Mouse (Mus musculus): ENCODE measurements around the gene Mpg.

Gene Mpg

DNA sequence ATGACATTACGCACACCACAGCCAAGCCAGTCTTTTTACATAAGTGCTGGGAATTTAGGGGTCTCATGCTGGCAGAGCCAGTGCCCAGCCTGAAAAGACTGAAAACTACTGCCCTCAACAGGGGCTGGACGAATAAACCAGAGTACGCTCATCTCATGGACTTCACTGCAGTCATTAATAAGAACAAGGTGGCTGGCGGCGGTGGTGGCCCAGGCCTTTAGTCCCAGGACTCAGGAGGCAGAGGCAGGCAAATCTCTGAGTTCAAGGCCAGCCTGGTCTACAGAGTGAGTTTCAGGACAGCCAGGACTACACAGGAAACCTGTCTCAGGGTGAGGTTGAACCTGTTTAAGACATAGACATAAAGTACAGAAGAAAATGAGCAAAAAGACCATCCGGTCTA, 39.9 kb downstream of the Mpg start:
- DNase-seq, result no peak

DNA sequence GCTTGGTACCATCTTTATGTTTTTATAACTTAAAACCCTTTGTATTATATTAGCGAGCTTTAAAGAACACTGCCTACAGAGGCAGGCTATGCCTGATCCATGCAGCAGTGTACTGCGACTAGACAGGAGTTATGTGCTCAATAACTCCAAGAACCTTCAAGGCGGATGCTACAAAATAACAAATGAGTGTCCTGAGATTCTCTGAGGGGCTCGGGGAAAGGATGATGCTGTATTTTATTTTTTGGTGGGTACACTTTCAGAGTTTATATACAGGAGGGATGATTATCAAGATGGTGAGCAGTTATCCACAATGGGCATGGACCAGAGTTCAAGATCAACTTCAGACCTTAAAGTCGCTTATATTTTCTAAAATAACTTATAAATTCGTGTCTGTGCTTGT, 40.5 kb downstream of the Mpg start:
- no peak for DNase-seq

DNA sequence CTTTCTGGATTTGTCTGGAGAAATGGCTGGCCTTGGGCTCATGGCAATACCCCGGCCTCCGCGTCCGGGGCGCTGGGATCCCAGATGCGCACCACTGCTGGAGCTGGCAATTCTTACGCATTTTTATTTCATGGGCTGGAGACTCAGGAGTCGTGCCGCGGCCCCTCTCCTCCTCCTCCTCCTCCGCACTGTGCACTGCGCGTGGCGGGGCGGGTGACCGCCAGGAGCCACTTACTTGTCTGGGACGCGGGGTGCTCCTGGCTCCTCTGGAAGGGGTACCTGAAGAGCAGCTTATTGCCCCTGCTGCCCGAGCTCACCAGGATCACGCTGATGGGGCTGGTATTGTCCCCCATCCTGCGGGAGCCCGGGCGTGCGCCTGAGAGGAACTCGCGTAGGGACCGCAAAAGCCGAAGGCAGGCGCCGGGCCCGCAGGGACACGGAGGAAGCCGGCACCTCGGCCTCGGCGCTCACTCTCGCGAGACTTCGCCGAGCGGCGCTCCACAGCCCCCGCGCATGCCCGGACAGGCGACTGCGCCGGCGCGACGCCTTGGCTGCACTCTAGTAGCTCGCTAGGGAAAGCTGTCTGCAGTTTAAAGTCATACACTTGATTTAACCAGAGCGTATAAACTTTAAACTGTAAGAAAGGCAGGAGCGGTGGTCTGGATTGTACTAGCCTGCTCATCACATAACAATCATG, 41.0 kb downstream of the Mpg start, which contains the start of gene Nprl3:
Gene Nprl3 (minus strand): TSS at position 520 of the 697 bp plus-strand sequence.
- DNase-seq, result peak; percentile 97

DNA sequence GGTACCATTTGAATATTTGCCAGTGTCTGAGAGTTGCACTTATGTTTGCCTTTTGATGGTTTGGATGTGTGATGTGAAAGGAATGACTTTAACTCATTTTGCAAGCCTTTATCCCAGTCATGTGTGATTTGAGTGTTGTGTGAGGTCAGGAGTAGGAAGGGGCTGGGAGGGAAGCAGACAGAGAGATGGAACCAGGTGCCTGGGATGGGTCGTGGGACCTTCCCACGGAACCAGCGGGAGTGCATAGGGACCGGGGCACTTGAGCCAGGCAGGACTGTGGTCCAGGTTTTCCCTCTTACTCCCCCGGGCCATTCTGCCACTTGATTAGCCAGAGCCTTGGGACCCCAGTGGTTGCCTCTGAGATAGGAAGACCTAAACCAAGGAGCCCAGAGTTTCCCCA, 41.7 kb downstream of the Mpg start:
- DNase-seq, result no peak

DNA sequence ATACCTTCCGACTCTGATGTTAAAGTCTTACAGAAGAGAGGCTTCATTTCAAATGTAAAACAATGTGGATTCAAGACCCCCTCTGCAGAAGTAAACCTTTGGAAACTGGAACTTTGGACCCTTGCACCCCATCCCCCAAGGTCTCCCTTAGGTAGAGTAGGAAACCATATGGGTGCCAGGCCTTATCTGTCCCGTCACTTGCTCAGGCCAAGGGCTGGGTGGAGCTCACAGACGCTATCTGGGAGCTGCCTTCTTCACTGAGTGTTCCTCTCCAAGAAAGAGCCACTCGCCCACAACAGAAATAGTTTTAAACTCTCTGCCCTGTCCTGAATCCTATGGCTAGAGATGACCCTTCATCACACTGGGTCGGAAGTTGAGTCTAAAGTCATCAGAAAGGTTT, 42.6 kb downstream of the Mpg start:
- DNase-seq, result no peak

DNA sequence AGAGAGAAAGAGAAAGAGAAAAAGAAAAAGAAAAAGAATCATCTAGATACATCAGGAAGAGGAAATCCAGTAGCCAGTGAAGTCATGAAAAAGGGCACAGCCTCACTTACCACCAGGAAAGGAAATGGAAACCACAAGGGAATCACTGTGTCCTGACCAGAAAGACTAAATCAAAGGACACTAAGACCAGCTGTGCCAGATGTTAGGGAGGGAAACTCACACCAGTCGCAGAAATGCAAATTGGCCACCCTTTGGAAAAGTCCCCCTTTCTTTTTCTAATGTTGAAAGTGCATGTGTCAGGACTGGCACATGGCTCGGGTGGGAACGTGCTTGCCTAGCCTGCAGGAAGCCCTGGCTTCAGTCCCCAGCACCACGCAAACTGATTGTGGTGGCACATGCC, 44.9 kb downstream of the Mpg start:
- DNase-seq, result no peak

DNA sequence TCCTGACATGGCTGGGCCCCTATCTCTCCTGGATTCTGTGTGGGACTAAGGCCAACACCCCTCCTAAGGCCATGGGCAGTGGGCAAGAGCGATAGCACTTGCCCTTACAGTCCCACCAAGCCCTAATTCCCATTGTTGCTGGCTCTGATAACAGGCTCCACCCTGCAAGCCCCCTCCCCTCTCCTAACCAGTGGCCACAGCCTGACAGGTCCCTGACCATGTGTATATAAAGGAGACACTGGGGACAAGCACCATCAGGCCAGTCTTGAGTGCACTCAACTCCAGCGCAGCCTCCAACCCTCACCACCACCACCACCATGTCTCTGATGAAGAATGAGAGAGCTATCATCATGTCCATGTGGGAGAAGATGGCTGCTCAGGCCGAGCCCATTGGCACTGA, 50.0 kb downstream of the Mpg start, which contains the start of gene Hba-x:
Gene Hba-x (plus strand): TSS at position 54 of the 400 bp plus-strand sequence.
- no peak for DNase-seq

DNA sequence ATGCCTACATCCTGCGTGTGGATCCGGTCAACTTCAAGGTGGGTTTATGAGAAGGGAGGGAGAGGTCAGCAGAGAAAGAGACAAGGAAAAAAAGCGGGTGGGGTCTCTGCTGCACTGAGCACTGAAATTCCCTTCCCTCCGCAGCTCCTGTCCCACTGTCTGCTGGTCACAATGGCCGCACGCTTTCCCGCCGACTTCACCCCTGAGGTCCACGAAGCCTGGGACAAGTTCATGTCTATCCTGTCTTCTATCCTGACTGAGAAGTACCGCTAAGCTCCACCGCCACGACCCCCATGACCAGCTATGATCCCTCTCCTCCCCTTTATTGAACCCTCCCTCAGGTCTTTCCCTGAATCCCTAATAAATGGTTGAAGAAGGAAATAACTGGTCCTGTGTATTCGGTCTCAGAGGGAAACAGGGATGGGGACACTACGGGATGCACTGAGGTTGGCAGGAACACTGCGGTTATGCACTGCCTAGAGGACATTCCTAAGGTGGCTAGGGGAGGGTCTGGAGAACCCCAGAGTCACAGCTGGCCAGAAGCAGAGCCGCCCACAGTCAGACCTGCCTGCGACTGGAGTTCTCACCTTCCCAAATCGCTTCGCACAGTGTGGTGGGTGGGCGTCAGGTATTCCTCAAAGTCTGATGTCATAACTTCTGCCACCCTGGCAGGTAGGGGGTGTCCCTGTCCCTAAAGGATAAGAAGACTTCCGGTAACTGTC, 51.6 kb downstream of the Mpg start:
- no peak for DNase-seq

DNA sequence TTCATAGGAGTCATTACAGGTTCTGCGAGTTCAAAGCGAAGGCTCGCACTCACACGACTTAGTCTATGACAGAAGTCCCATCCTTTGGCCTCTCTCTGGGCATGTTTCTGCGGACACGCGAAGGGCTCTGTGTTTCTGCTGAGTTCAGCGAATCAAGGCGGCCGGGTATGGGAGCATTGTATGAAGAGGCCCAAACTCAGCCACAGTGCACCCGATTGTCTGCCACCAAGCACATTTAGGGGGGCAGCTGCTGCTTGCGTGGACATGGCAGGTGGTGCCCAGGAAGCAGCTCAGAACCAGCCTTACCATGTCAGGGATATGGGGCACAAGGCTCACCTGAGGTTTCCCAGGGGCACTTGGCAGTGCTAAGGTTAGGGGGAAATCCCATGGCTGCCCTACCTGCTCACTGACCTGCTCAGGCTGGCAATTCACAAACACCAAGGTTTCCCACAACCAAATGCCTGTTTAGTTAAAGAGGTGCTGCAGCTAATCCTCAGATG, 52.2 kb downstream of the Mpg start:
- no peak for DNase-seq

DNA sequence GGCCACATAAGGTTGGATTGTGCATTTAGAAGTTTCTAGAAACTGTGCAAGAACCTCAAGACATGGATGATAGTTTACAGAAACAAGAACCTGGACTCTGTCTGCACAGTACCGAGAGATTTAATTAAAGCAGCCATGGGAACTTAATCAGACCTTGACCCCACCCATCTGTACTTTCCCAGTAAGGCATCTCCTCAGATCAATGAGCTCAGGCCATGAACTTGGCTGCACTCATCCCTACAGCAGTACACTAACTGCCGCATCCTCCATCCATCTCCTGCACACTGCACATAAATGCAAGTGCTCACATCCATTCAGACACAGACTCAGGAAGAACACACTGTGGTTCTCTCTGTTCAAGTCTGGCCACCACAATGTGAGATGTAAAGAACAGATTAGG, 54.3 kb downstream of the Mpg start:
- DNase-seq, result no peak

DNA sequence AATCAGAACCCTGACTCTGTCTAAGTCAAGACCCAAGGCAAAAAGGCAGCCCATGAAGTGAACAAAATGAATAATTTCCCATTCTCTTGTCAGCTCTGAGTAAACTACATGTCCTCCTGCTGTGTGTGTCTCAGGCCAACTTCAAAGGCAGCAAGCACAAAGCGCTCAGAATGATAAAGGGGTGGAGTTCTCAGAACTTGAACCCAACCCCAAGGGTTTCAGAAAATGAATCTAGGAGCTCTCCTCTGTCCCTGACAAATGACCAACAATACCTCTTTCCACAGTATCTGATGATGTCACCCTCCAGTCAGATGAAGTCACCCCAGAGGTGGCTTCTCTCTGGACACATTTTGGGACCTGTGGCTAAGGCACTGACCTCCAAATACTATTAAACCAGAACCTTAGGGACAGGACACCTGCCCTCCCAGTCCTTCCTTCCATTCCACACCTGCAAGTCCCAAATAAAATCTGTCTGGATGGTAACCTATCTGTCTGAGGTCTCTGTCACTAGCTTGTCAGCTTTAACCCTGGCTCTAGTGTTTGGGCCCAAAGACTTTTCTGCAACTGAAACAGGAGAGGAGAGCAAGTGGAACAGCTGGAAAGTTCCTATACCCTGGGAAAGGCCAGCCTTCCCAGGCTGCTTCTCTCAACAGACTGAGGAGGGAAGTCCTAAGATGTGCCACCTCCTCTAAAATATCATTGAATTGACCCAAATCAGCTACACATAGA, 55.3 kb downstream of the Mpg start:
- DNase-seq, result no peak

Measured in kidney, adult 18-20 months (tissue).